Mouse (Mus musculus): ENCODE data around the gene Nup188.

- no peak for TF ChIP-seq CTCF (IDR thresholded peaks at IDR 0.05; ENCODE audit: control insufficient read depth, insufficient read depth, insufficient replicate concordance, low read depth, low read length)
- TF ChIP-seq POLR2A (IDR thresholded peaks at IDR 0.05; ENCODE audit: control insufficient read depth, low read depth, low read length), result no peak
Observed at GRCm38 (mm10) chr2:30251417-30252104, 34.6 kb upstream of the Nup188 start.

Data from testis, adult 2 months (tissue).